Mouse (Mus musculus) layer of hippocampus, adult 11-12 months (tissue): ENCODE measurements at regions not wholly inside any gene's neighbourhood (a gene's known extent, or its start where the extent isn't known, plus 50 kb on each side); places are given as distances from the start of the nearest gene placed in this dataset.

Experiments
- DNase-seq: peaks from one replicate; pipeline ENCODE4 v3.0.0; 2022; ENCODE audit warnings: low spot score

GRCm38 (mm10) chr13:97516731-97517130, 243.7 kb downstream of the Gm10260 start:
- no peak for DNase-seq

GRCm38 (mm10) chr13:97514421-97515066, 245.9 kb downstream of the Gm10260 start:
- no peak for DNase-seq

GRCm38 (mm10) chr13:97512521-97512920, 247.9 kb downstream of the Gm10260 start:
- no peak for DNase-seq

- DNase-seq = no peak
These were observed 249.8 kb downstream of the Gm10260 start for GRCm38 (mm10) chr13:97510431-97511261.

- DNase-seq = no peak
These were observed 255.5 kb downstream of the Gm10260 start for GRCm38 (mm10) chr13:97504949-97505348.

GRCm38 (mm10) chr13:97503955-97504739, 256.3 kb downstream of the Gm10260 start:
- DNase-seq = no peak

- DNase-seq = no peak
These were observed 257.0 kb downstream of the Gm10260 start for GRCm38 (mm10) chr13:97503391-97503790.

- DNase-seq = no peak
These were observed 259.2 kb downstream of the Enc1 start for GRCm38 (mm10) chr13:97500155-97500554.

GRCm38 (mm10) chr13:97498981-97499380, 258.1 kb downstream of the Enc1 start:
- DNase-seq = no peak

GRCm38 (mm10) chr13:97497928-97498327, 257.0 kb downstream of the Enc1 start:
- DNase-seq = no peak

- no peak for DNase-seq
These were observed 253.9 kb downstream of the Enc1 start for GRCm38 (mm10) chr13:97494770-97495169.

- no peak for DNase-seq
These were observed 252.9 kb downstream of the Enc1 start for GRCm38 (mm10) chr13:97493836-97494235.

GRCm38 (mm10) chr13:97492958-97493735, 252.2 kb downstream of the Enc1 start:
- DNase-seq = no peak

GRCm38 (mm10) chr13:97491865-97492847, 251.3 kb downstream of the Enc1 start:
- no peak for DNase-seq

- DNase-seq = no peak
These were observed 249.2 kb downstream of the Enc1 start for GRCm38 (mm10) chr13:97490131-97490530.

- no peak for DNase-seq
These were observed 248.8 kb downstream of the Enc1 start for GRCm38 (mm10) chr13:97489721-97490120.

GRCm38 (mm10) chr13:97489029-97489428, 248.1 kb downstream of the Enc1 start:
- DNase-seq = no peak

GRCm38 (mm10) chr13:97488518-97488917, 247.6 kb downstream of the Enc1 start:
- DNase-seq = no peak

- DNase-seq = no peak
These were observed 247.0 kb downstream of the Enc1 start for GRCm38 (mm10) chr13:97487746-97488473.

GRCm38 (mm10) chr13:97486490-97486889, 245.6 kb downstream of the Enc1 start:
- DNase-seq = no peak
